Mouse (Mus musculus) ES-Bruce4 (cell line): ENCODE results near the gene Snx4. TPM values are rescaled to one million over a fixed set of nuclear protein-coding genes. Genes with fewer than 3 reads are reported as not detected.

ENCODE experiments used
- H3K27ac ChIP-seq: 2 replicates; pipeline ENCODE4 v1.5.1; 2012; ENCODE audit warnings: low read length, inconsistent platforms; ENCODE audit not compliant: insufficient read depth
- H3K27me3 ChIP-seq: 2 replicates; pipeline ENCODE4 v1.6.1; 2012; ENCODE audit warnings: mild to moderate bottlenecking, low read length, inconsistent platforms; ENCODE audit not compliant: control insufficient read depth, poor library complexity, insufficient read depth, severe bottlenecking
- H3K36me3 ChIP-seq: 2 replicates; pipeline ENCODE4 v1.6.1; 2012; ENCODE audit warnings: inconsistent platforms, mild to moderate bottlenecking, low read length, moderate library complexity; ENCODE audit not compliant: control insufficient read depth, poor library complexity, insufficient read depth, severe bottlenecking
- H3K4me1 ChIP-seq: one replicate; pipeline ENCODE4 v1.8.1; 2011; ENCODE audit warnings: low read length; ENCODE audit not compliant: control insufficient read depth, insufficient read depth
- H3K4me3 ChIP-seq: 2 replicates; pipeline ENCODE4 v1.5.1; 2011; ENCODE audit warnings: low read depth, mild to moderate bottlenecking, low read length
- H3K9ac ChIP-seq: 2 replicates; pipeline ENCODE4 v1.6.1; 2012; ENCODE audit warnings: low read depth, mild to moderate bottlenecking, inconsistent platforms; ENCODE audit not compliant: poor library complexity, severe bottlenecking
- H3K9me3 ChIP-seq: replicated peaks from 2 replicates; pipeline ENCODE4 v1.6.1; 2012; ENCODE audit warnings: mild to moderate bottlenecking, low read length, inconsistent platforms; ENCODE audit not compliant: control insufficient read depth, poor library complexity, insufficient read depth, severe bottlenecking
- CTCF ChIP-seq: IDR thresholded peaks from one replicate; pipeline ENCODE4 v1.8.1; 2011; ENCODE audit warnings: low read depth, low read length
- EP300 ChIP-seq: IDR thresholded peaks from 2 replicates; pipeline ENCODE4 v1.6.1; 2011; ENCODE audit warnings: low read depth, low read length; ENCODE audit not compliant: insufficient read depth
- POLR2A ChIP-seq: IDR thresholded peaks from one replicate; pipeline ENCODE4 v1.8.1; 2011; ENCODE audit warnings: low read length; ENCODE audit not compliant: insufficient read depth
- polyA plus RNA-seq: library from polyadenylated mRNA; stranded (reverse); fragments of >200 nt; gene quantifications from 2 replicates; pipeline ENCODE4 v1.2.4, GENCODE M21; 2011; ENCODE audit warnings: low read depth; ENCODE audit not compliant: missing spikeins, insufficient read depth, insufficient read length

Gene Snx4
- polyA plus RNA-seq, 1 experiment = 97.8 TPM

DNA sequence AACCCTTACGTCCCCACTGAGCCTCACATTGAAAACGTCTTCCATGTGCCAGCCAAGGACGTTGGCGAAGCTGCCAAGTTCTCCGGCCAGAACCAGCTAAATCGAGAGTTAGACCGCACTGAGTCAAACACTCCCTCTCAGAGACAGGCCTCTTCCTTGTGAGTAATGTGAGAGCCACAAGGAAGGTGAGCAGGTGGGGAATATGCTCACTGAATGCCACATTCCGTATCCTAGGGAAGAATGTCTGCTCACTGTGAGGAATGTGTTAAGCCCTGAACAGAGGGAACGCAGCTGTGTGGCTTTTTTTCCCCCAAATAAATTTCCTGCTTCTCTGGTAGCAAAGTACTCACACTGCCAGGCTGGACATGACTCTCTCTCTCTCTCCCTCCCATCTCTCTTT, 75.3 kb downstream of the Snx4 start:
- H3K27ac ChIP-seq = no peak overlapping the region

DNA sequence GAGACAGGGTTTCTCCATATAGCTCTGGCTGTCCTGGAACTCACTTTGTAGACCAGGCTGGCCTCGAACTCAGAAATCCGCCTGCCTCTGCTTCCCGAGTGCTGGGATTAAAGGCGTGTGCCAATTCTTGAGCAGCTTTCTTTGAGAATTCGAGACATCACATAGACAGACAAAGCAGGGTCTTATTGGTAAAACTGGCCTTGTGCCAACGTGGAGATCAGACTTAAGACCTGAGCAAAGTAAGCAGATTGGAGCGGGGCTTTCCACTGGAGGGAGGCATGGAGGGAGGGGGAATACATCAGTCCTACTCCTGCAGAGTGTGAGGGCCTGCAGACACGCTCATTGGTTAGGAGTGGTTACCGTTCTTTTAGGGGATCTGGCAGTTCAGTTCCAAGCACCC, 75.9 kb downstream of the Snx4 start:
- H3K9me3 ChIP-seq = no peaks in the 10 kb centered on the region
- no peaks in the 10 kb centered on the region for H3K27me3 ChIP-seq
- H3K4me3 ChIP-seq = no peak overlapping the region
- no peaks in the 10 kb centered on the region for H3K4me1 ChIP-seq
- TF ChIP-seq CTCF (no peak), POLR2A (no peak), EP300 (no peak)
- H3K36me3 ChIP-seq = no peaks in the 10 kb centered on the region
- H3K27ac ChIP-seq = no peak overlapping the region
- no peak overlapping the region for H3K9ac ChIP-seq

More for the DNA sequence above, 75.3 kb downstream of the Snx4 start:
- no peak overlapping the region for H3K9ac ChIP-seq
- H3K4me1 ChIP-seq = no peaks in the 10 kb centered on the region
- H3K4me3 ChIP-seq = no peak overlapping the region
- H3K27me3 ChIP-seq = no peaks in the 10 kb centered on the region
- TF ChIP-seq EP300 (no peak), POLR2A (no peak), CTCF (no peak)
- H3K36me3 ChIP-seq = no peaks in the 10 kb centered on the region
- no peaks in the 10 kb centered on the region for H3K9me3 ChIP-seq

DNA sequence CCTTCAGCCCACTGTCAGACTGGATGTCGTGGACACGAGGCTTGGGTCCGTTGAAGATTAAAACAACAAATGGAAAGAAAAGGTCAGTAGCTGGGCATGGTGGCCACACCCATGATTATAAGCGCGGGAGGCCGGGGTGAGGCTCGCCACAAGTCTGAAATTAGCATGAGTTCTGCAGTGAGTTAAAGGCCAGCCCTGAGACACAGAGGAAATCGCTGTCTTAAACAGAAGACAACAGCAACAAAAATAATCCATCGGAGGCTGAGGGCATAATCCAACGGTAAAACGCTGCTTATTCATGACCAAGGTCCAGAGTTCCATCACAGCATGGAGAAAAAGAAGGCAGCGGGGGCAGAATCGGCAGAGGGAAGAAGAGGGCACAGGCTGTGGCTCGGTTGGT, 81.8 kb downstream of the Snx4 start:
- H3K27ac ChIP-seq = no peak overlapping the region
- TF ChIP-seq EP300 (no peak), POLR2A (no peak), CTCF (no peak)
- no peaks in the 10 kb centered on the region for H3K36me3 ChIP-seq
- H3K27me3 ChIP-seq = no peaks in the 10 kb centered on the region
- no peak overlapping the region for H3K4me3 ChIP-seq
- H3K9me3 ChIP-seq = no peaks in the 10 kb centered on the region
- H3K9ac ChIP-seq = no peak overlapping the region
- peaks cover 4% of the 10 kb centered on the region for H3K4me1 ChIP-seq

DNA sequence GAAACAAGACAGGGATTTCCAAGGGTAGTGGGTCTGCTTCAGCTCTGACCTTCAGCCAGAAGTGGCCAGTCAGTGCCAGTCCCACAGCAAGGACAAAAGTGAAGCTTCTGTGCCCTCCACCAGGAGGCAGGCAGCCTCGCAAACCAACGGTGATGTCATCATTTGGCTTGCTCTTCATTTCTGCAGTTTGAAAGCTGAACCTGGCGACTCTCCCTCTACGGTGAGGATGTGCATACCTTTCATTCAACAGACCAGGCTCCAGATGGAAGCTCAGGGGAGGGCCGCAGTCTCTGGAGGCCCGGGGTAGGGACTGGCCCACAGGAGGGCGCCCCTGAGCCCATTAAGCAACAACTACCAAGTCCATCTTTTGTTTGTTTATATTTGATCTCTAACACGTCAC, 85.9 kb downstream of the Snx4 start:
- H3K9me3 ChIP-seq = no peaks in the 10 kb centered on the region
- peaks cover 4% of the 10 kb centered on the region for H3K4me1 ChIP-seq
- peak overlapping the region; percentile 27; the same call in 1 of the 2 replicates for H3K27ac ChIP-seq
- H3K27me3 ChIP-seq = no peaks in the 10 kb centered on the region
- 0 out of 2 replicates have a peak, but pooled peaks have one; percentile 16 for TF ChIP-seq EP300
- TF ChIP-seq CTCF = peak; percentile 45
- TF ChIP-seq POLR2A = no peak
- H3K9ac ChIP-seq = no peak overlapping the region
- no peaks in the 10 kb centered on the region for H3K36me3 ChIP-seq
- 0 out of 2 replicates have a peak overlapping the region, but pooled peaks have one; percentile 2 for H3K4me3 ChIP-seq

DNA sequence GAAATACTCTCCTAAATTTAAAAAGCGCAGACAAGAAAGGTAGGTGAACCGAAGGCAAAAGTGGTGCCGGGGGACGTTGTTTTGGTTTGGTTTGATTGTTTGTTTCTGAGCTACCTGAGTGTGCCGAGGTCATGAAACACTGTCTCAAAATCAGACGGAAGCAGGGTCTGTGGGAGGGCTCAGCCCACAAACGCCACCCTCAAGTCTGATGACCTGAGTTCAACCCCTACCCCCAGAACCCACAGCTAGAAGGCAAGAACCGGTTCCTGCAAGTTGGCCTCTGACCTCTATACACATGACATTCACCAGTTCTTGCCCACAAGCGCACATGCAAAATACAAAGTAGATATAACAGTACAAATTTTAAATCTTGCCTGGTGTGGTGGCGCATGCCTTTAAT, 86.4 kb downstream of the Snx4 start:
- Histone ChIP-seq H3K4me3 (no peak overlapping the region), H3K9ac (0 out of 2 replicates have a peak overlapping the region, but pooled peaks have one; percentile 13), H3K27ac (peak overlapping the region; percentile 27; the same call in 1 of the 2 replicates), H3K9me3 (no peaks in the 10 kb centered on the region), H3K36me3 (no peaks in the 10 kb centered on the region), H3K4me1 (peaks cover 4% of the 10 kb centered on the region), H3K27me3 (no peaks in the 10 kb centered on the region)
- TF ChIP-seq EP300 (no peak), CTCF (no peak), POLR2A (no peak)

DNA sequence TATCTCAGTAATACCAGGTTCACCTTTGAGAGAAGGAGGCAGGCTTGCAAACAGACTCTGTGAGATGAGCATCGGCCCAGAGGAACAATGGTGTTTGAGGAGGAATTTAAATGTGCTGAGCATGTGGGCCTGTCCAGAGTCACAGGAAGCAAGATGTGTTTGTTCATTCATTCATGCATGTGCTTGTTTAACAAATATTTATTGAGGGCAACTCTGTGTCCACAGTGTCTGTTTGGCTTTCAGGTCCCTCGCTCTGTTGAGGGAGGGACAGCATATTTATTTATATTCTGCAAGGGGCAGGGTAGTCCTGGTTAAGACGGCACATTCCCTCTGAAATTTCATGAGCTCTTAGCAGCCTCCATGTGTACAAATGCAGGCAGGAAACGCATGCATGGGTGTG, 87.2 kb downstream of the Snx4 start:
- H3K9ac ChIP-seq = no peak overlapping the region
- TF ChIP-seq CTCF = no peak
- TF ChIP-seq POLR2A = no peak
- no peak for TF ChIP-seq EP300
- H3K4me3 ChIP-seq = no peak overlapping the region
- H3K27me3 ChIP-seq = no peaks in the 10 kb centered on the region
- peaks cover 1% of the 10 kb centered on the region for H3K4me1 ChIP-seq
- no peaks in the 10 kb centered on the region for H3K9me3 ChIP-seq
- H3K27ac ChIP-seq = no peak overlapping the region
- no peaks in the 10 kb centered on the region for H3K36me3 ChIP-seq
